Mouse (Mus musculus): ENCODE results near the gene Rrp9.

DNA sequence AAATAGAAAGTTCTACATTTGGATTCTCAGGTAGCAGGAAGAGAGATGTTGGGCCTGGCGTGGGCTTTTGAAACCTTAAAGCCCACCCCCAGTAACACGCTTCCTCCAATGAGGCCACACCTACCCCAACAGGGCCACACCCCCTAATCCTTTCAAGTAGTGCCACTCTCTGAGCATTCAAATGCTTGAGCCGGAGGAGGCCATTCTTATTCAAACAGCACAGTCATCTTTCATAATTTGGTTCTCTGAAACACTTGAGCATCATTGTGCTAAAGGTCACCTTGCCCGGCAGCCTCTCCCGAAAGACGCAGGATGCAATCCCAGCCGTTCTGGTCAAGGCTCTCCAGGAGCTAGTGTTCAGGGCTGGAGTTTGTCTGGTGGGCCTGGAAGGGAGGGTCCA, 58.5 kb downstream of the Rrp9 start:
- TF ChIP-seq HCFC1 (IDR thresholded peaks at IDR 0.05; ENCODE audit: borderline replicate concordance, insufficient read depth, low read length) = no peak
- TF ChIP-seq ZNF384 (IDR thresholded peaks at IDR 0.05; ENCODE audit: low read depth, low read length) = no peak
- no peak for TF ChIP-seq MAFK (IDR thresholded peaks at IDR 0.05; ENCODE audit: insufficient read depth, low read depth, low read length)
- no peak for TF ChIP-seq ZC3H11A (IDR thresholded peaks at IDR 0.05; ENCODE audit: borderline replicate concordance, low read depth, low read length)
- TF ChIP-seq CHD2 (IDR thresholded peaks at IDR 0.05; ENCODE audit: low read depth, low read length) = no peak

All from ES-E14 (cell line).